Mouse (Mus musculus) liver, adult (tissue): ENCODE data around the gene Pomgnt2.

Experiments used
- GATA4 ChIP-seq: IDR thresholded peaks from 2 replicates; pipeline ENCODE4 v1.6.1; 2014; ENCODE audit warnings: mild to moderate bottlenecking, low read length; ENCODE audit not compliant: insufficient replicate concordance

Pomgnt2 gene

DNA sequence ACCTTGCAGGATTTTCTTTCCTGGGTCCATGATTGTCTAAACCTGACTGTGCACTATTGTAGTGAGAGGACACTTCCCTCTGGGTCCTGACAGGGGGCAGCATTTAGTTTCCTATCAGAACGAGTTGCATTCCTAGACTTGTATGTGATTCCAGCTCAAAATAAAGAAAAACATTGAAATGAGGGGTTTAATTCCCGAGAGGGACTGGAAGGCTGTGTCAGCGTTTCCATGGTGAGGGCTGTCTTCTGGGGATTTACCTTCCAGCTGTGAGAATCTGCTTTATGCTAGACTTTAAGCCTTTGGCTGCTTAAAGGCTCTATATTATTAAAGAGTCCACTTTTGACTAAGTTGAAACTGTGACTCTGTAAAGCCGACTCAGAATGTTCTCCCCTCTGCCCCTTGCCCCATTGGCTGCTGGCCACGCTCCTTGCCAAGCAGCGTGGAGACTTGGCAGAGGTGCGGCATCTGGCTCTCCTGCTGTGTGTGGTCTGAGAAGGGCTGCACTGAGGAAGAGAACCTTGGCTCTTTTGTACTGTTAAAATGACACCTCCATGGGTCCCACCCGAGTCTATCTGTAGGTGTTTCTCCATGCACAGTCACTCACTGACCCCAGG is 22.0 kb upstream of the Pomgnt2 start:
- TF ChIP-seq GATA4, result no peak

- no peak for TF ChIP-seq GATA4
These were observed 21.2 kb upstream of the Pomgnt2 start for GRCm38 (mm10) chr9:122018079-122018478.

- TF ChIP-seq GATA4, result no peak
These were observed 17.3 kb upstream of the Pomgnt2 start for GRCm38 (mm10) chr9:122014241-122014667.

GRCm38 (mm10) chr9:122013629-122014028 is 16.7 kb upstream of the Pomgnt2 start:
- TF ChIP-seq GATA4, result no peak

DNA sequence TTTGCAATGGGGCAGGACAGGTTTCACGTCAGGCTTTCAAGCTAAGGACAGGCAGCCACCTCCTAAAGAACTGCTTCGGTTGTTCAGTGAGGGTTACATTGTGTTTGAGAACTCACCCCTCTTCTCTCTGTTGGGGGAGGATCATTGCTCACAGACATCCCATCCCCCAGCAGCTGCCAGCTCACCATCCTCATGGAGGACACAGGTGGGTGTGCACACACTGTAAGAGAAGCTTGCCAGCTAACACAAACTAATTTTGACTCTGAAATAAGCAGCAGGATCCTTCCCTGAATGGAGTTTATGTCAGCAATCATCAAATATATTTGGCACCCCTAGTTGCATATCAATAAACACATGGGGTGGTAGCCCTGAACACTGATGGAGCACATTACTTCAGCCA is 15.9 kb upstream of the Pomgnt2 start:
- no peak for TF ChIP-seq GATA4

- no peak for TF ChIP-seq GATA4
These were observed 13.8 kb upstream of the Pomgnt2 start for GRCm38 (mm10) chr9:122010751-122011150.

DNA sequence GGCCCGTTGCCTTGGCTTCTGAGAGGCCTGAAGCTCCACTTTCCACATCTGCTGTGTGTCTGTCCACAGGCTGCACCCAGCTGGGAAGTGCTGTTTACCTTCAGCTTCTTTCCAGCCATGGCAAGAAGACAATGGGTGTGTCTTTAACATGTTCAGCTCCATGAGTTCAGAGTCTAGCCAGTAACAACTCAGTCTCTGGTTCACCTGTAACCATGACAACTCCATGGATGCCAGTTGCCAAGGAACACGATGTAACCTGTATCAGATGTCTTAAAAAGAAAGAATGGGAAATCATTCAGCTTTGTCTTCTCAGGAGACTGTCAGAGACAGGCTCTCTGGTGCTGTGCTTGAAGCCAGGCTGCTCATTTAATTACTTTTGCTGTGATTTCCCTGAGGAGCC is 12.0 kb upstream of the Pomgnt2 start:
- TF ChIP-seq GATA4, result no peak

- no peak for TF ChIP-seq GATA4
These were observed 9.7 kb upstream of the Pomgnt2 start for GRCm38 (mm10) chr9:122006609-122007008.

DNA sequence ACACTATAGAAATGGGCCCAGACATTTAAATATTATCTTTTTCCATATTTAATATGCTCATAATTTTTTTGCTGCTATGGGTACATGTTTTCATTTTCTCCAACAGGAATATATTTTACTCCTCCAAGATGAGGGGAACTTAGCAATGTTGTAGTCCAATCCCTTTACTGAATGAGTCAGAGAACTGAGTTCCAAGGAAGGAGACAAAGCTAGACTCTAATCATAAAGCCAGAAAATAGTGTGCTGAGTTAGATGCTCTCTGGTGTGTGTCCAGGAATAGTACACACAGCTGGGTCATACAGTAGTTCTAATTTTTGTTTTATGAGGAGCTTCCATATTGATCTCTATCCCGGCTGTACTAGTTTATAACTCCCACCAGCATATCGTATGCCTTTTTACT is 9.3 kb upstream of the Pomgnt2 start:
- no peak for TF ChIP-seq GATA4

GRCm38 (mm10) chr9:121997978-121998377 is 1.1 kb upstream of the Pomgnt2 start:
- no peak for TF ChIP-seq GATA4

- TF ChIP-seq GATA4, result no peak
These were observed 1.3 kb downstream of the Pomgnt2 start for GRCm38 (mm10) chr9:121995508-121996131.

GRCm38 (mm10) chr9:121995077-121995476 is 1.8 kb downstream of the Pomgnt2 start:
- no peak for TF ChIP-seq GATA4

- no peak for TF ChIP-seq GATA4
These were observed 3.9 kb downstream of the Pomgnt2 start for GRCm38 (mm10) chr9:121993047-121993446.

- TF ChIP-seq GATA4, result no peak
These were observed 5.9 kb downstream of the Pomgnt2 start for GRCm38 (mm10) chr9:121991041-121991440.

GRCm38 (mm10) chr9:121989536-121989935 is 7.4 kb downstream of the Pomgnt2 start:
- no peak for TF ChIP-seq GATA4

GRCm38 (mm10) chr9:121988910-121989309 is 8.0 kb downstream of the Pomgnt2 start:
- no peak for TF ChIP-seq GATA4
